Mouse (Mus musculus): ENCODE results near the gene Hdac9. TPM values are rescaled to one million over a fixed set of nuclear protein-coding genes. Genes with fewer than 3 reads are reported as not detected.

Hdac9 gene
- polyA plus RNA-seq, 1 experiment from 2014 or later, result 7.3 TPM

- H3K9ac ChIP-seq, result no peak overlapping the region
- ATAC-seq (ENCODE audit: insufficient number of reproducible peaks, insufficient read depth, low FRiP score, low TSS enrichment), result no peak
- WGBS, result 78% methylated on average over 1 of the region's 1 CpGs
- no peaks in the 10 kb centered on the region for H3K4me1 ChIP-seq
- no peak overlapping the region for H3K27ac ChIP-seq
- no peaks in the 10 kb centered on the region for H3K36me3 ChIP-seq
- H3K4me3 ChIP-seq, result no peak overlapping the region
- no peak overlapping the region for H3K4me2 ChIP-seq (replicated peaks)
- no peaks in the 10 kb centered on the region for H3K9me3 ChIP-seq
- no peaks in the 10 kb centered on the region for H3K27me3 ChIP-seq
These were observed 345.8 kb downstream of the Hdac9 start for GRCm38 (mm10) chr12:34571069-34571468.

- no peak for ATAC-seq (ENCODE audit: insufficient number of reproducible peaks, insufficient read depth, low FRiP score, low TSS enrichment)
- 90% methylated on average over 3 of the region's 3 CpGs for WGBS
- H3K9me3 ChIP-seq, result no peaks in the 10 kb centered on the region
- no peaks in the 10 kb centered on the region for H3K4me1 ChIP-seq
- H3K4me3 ChIP-seq, result no peak overlapping the region
- no peak overlapping the region for H3K9ac ChIP-seq
- H3K4me2 ChIP-seq (replicated peaks), result no peak overlapping the region
- H3K27ac ChIP-seq, result no peak overlapping the region
- no peaks in the 10 kb centered on the region for H3K27me3 ChIP-seq
- H3K36me3 ChIP-seq, result no peaks in the 10 kb centered on the region
These were observed 347.4 kb downstream of the Hdac9 start for GRCm38 (mm10) chr12:34569472-34569871.

GRCm38 (mm10) chr12:34569052-34569451, 347.8 kb downstream of the Hdac9 start:
- Histone ChIP-seq H3K27ac (no peak overlapping the region), H3K9me3 (no peaks in the 10 kb centered on the region), H3K4me1 (no peaks in the 10 kb centered on the region), H3K4me2 (replicated peaks) (no peak overlapping the region), H3K9ac (no peak overlapping the region), H3K4me3 (no peak overlapping the region), H3K36me3 (no peaks in the 10 kb centered on the region), H3K27me3 (no peaks in the 10 kb centered on the region)
- 77% methylated on average over 3 of the region's 3 CpGs for WGBS
- ATAC-seq (ENCODE audit: insufficient number of reproducible peaks, insufficient read depth, low FRiP score, low TSS enrichment), result no peak

- Histone ChIP-seq H3K27me3 (no peaks in the 10 kb centered on the region), H3K4me3 (no peak overlapping the region), H3K9ac (no peak overlapping the region), H3K4me1 (no peaks in the 10 kb centered on the region), H3K36me3 (no peaks in the 10 kb centered on the region), H3K4me2 (replicated peaks) (no peak overlapping the region), H3K9me3 (no peaks in the 10 kb centered on the region), H3K27ac (no peak overlapping the region)
- no peak for ATAC-seq (ENCODE audit: insufficient number of reproducible peaks, insufficient read depth, low FRiP score, low TSS enrichment)
- WGBS, result 80% methylated on average over 2 of the region's 2 CpGs
These were observed 354.6 kb downstream of the Hdac9 start for GRCm38 (mm10) chr12:34562331-34562730.

- H3K4me2 ChIP-seq (replicated peaks), result no peak overlapping the region
- no peak overlapping the region for H3K4me3 ChIP-seq
- no peaks in the 10 kb centered on the region for H3K36me3 ChIP-seq
- no peak overlapping the region for H3K9ac ChIP-seq
- H3K27me3 ChIP-seq, result no peaks in the 10 kb centered on the region
- H3K9me3 ChIP-seq, result no peaks in the 10 kb centered on the region
- H3K27ac ChIP-seq, result no peak overlapping the region
- no peaks in the 10 kb centered on the region for H3K4me1 ChIP-seq
- ATAC-seq (ENCODE audit: insufficient number of reproducible peaks, insufficient read depth, low FRiP score, low TSS enrichment), result no peak
- WGBS, result 50% methylated on average over 5 of the region's 5 CpGs
These were observed 357.9 kb downstream of the Hdac9 start for GRCm38 (mm10) chr12:34559001-34559400.

GRCm38 (mm10) chr12:34554803-34555202, 362.1 kb downstream of the Hdac9 start:
- Histone ChIP-seq H3K9me3 (no peaks in the 10 kb centered on the region), H3K9ac (no peak overlapping the region), H3K36me3 (no peaks in the 10 kb centered on the region), H3K4me2 (replicated peaks) (no peak overlapping the region), H3K4me3 (no peak overlapping the region), H3K27ac (no peak overlapping the region), H3K27me3 (no peaks in the 10 kb centered on the region), H3K4me1 (no peaks in the 10 kb centered on the region)
- no peak for ATAC-seq (ENCODE audit: insufficient number of reproducible peaks, insufficient read depth, low FRiP score, low TSS enrichment)

- 38% methylated on average over 9 of the region's 9 CpGs for WGBS
- no peak for ATAC-seq (ENCODE audit: insufficient number of reproducible peaks, insufficient read depth, low FRiP score, low TSS enrichment)
- no peaks in the 10 kb centered on the region for H3K27me3 ChIP-seq
- H3K36me3 ChIP-seq, result no peaks in the 10 kb centered on the region
- no peaks in the 10 kb centered on the region for H3K9me3 ChIP-seq
- no peak overlapping the region for H3K4me3 ChIP-seq
- no peak overlapping the region for H3K9ac ChIP-seq
- H3K4me1 ChIP-seq, result no peaks in the 10 kb centered on the region
- no peak overlapping the region for H3K4me2 ChIP-seq (replicated peaks)
- H3K27ac ChIP-seq, result no peak overlapping the region
These were observed 366.6 kb downstream of the Hdac9 start for GRCm38 (mm10) chr12:34550268-34550667.

- Histone ChIP-seq H3K36me3 (no peaks in the 10 kb centered on the region), H3K4me2 (replicated peaks) (no peak overlapping the region), H3K9me3 (no peaks in the 10 kb centered on the region), H3K9ac (no peak overlapping the region), H3K27me3 (no peaks in the 10 kb centered on the region), H3K27ac (no peak overlapping the region), H3K4me3 (no peak overlapping the region), H3K4me1 (peaks cover 20% of the 10 kb centered on the region)
- WGBS, result 29% methylated on average over 3 of the region's 3 CpGs
- no peak for ATAC-seq (ENCODE audit: insufficient number of reproducible peaks, insufficient read depth, low FRiP score, low TSS enrichment)
These were observed 387.7 kb downstream of the Hdac9 start for GRCm38 (mm10) chr12:34529165-34529545.

- Histone ChIP-seq H3K36me3 (no peaks in the 10 kb centered on the region), H3K9me3 (no peaks in the 10 kb centered on the region), H3K27me3 (no peaks in the 10 kb centered on the region), H3K4me2 (replicated peaks) (peak overlapping the region; percentile 41), H3K4me1 (peaks cover 20% of the 10 kb centered on the region), H3K27ac (no peak overlapping the region), H3K9ac (no peak overlapping the region), H3K4me3 (no peak overlapping the region)
- peak; percentile 52; the same call in 1 of the 2 replicates for ATAC-seq (ENCODE audit: insufficient number of reproducible peaks, insufficient read depth, low FRiP score, low TSS enrichment)
- WGBS, result 13% methylated on average over 11 of the region's 11 CpGs
These were observed 388.4 kb downstream of the Hdac9 start for GRCm38 (mm10) chr12:34528201-34529164.

GRCm38 (mm10) chr12:34527761-34528160, 389.1 kb downstream of the Hdac9 start:
- no peak for ATAC-seq (ENCODE audit: insufficient number of reproducible peaks, insufficient read depth, low FRiP score, low TSS enrichment)
- Histone ChIP-seq H3K27me3 (no peaks in the 10 kb centered on the region), H3K4me1 (peaks cover 20% of the 10 kb centered on the region), H3K27ac (no peak overlapping the region), H3K4me2 (replicated peaks) (peak overlapping the region; percentile 41), H3K9ac (no peak overlapping the region), H3K36me3 (no peaks in the 10 kb centered on the region), H3K9me3 (no peaks in the 10 kb centered on the region), H3K4me3 (no peak overlapping the region)
- WGBS, result 59% methylated on average over 4 of the region's 4 CpGs

GRCm38 (mm10) chr12:34521468-34521867, 395.4 kb downstream of the Hdac9 start:
- no peaks in the 10 kb centered on the region for H3K36me3 ChIP-seq
- H3K4me2 ChIP-seq (replicated peaks), result no peak overlapping the region
- 83% methylated on average over 2 of the region's 2 CpGs for WGBS
- H3K27ac ChIP-seq, result no peak overlapping the region
- H3K9me3 ChIP-seq, result no peaks in the 10 kb centered on the region
- H3K4me1 ChIP-seq, result no peaks in the 10 kb centered on the region
- no peak overlapping the region for H3K9ac ChIP-seq
- no peaks in the 10 kb centered on the region for H3K27me3 ChIP-seq
- no peak for ATAC-seq (ENCODE audit: insufficient number of reproducible peaks, insufficient read depth, low FRiP score, low TSS enrichment)
- no peak overlapping the region for H3K4me3 ChIP-seq

GRCm38 (mm10) chr12:34516769-34517562, 399.9 kb downstream of the Hdac9 start:
- no peaks in the 10 kb centered on the region for H3K27me3 ChIP-seq
- no peak overlapping the region for H3K27ac ChIP-seq
- H3K4me3 ChIP-seq, result no peak overlapping the region
- WGBS, result 71% methylated on average over 6 of the region's 6 CpGs
- no peaks in the 10 kb centered on the region for H3K36me3 ChIP-seq
- H3K4me1 ChIP-seq, result no peaks in the 10 kb centered on the region
- H3K9ac ChIP-seq, result no peak overlapping the region
- ATAC-seq (ENCODE audit: insufficient number of reproducible peaks, insufficient read depth, low FRiP score, low TSS enrichment), result no peak
- no peaks in the 10 kb centered on the region for H3K9me3 ChIP-seq
- no peak overlapping the region for H3K4me2 ChIP-seq (replicated peaks)
